Mouse (Mus musculus): Measurements from ENCODE around the gene Hint1. TPM values are rescaled to one million over a fixed set of nuclear protein-coding genes. Genes with fewer than 3 reads are reported as not detected.

Hint1 gene
- polyA plus RNA-seq, 1 experiment from 2014 or later: 694 TPM

DNA sequence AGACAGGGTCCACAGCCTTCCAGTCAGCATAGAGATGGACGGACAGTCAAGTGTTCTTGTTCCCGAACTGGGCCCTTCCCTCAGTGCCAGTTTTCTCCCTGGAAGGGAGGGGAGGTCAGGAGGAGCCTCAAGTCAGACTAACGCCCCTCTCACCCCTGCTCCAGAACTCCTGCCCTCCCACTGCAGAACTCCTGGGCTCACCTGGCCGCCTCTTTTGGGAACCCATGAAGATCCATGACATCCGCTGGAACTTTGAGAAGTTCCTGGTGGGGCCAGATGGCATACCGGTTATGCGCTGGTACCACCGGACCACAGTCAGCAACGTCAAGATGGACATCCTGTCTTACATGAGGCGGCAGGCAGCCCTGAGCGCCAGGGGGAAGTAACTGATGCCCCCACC is 43.1 kb downstream of the Hint1 start:
- DNase-seq (ENCODE audit: low spot score, missing footprints) (peak; percentile 39), ATAC-seq (ENCODE audit: low FRiP score) (no peak)
- 0 out of 2 replicates have a peak, but pooled peaks cover 2% of the 10 kb centered on the region for H3K36me3 ChIP-seq (ENCODE audit: control insufficient read depth, insufficient read depth, low read length)
- no peak overlapping the region for H3K27ac ChIP-seq (ENCODE audit: low read depth, low read length)
- 92% methylated on average over 11 of the region's 11 CpGs for WGBS
- H3K9me3 ChIP-seq (ENCODE audit: control insufficient read depth, low read length): no peaks in the 10 kb centered on the region
- H3K9ac ChIP-seq (ENCODE audit: low read length): no peak overlapping the region
- no peaks in the 10 kb centered on the region for H3K4me1 ChIP-seq (ENCODE audit: control insufficient read depth, insufficient read depth, low read length)
- no peak overlapping the region for H3K4me2 ChIP-seq
- H3K4me3 ChIP-seq (ENCODE audit: low read depth, low read length): no peak overlapping the region
- H3K27me3 ChIP-seq (ENCODE audit: control insufficient read depth, insufficient read depth, low read length): no peaks in the 10 kb centered on the region

DNA sequence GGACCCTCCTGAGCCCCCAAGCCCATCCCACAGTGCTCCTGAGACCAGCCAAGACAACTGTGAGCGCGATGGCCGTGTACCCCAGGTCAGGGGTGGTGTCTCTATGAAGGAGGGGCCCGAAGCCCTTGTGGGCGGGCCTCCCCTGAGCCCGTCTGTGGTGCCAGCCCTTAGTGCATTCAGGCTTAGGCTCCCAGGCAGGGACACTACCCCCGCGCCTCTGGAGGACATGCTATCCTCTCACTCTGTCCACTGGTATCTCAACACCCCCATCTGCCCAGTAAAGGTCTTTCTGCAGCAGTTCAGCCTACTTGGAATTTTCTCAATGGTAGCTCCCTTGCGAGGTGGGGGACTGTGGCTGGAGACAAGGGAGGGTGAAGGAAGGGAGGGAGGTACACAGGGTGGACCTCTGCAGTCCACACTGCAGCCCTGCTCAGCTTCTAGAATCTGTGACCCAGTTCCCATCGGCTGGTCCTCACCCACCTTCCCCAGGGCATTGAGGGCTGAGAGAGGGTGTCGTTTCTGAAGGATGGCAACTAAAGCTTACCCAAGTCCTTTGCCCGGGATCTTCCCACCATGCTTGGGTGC is 44.0 kb downstream of the Hint1 start:
- Histone ChIP-seq H3K4me2 (no peak overlapping the region), H3K36me3 (ENCODE audit: control insufficient read depth, insufficient read depth, low read length) (0 out of 2 replicates have a peak, but pooled peaks cover 2% of the 10 kb centered on the region), H3K4me3 (ENCODE audit: low read depth, low read length) (no peak overlapping the region), H3K27me3 (ENCODE audit: control insufficient read depth, insufficient read depth, low read length) (no peaks in the 10 kb centered on the region), H3K27ac (ENCODE audit: low read depth, low read length) (no peak overlapping the region), H3K9ac (ENCODE audit: low read length) (no peak overlapping the region), H3K9me3 (ENCODE audit: control insufficient read depth, low read length) (no peaks in the 10 kb centered on the region), H3K4me1 (ENCODE audit: control insufficient read depth, insufficient read depth, low read length) (no peaks in the 10 kb centered on the region)
- 86% methylated on average over 12 of the region's 12 CpGs for WGBS
- peak; percentile 23 for DNase-seq (ENCODE audit: low spot score, missing footprints)
- ATAC-seq (ENCODE audit: low FRiP score): no peak

DNA sequence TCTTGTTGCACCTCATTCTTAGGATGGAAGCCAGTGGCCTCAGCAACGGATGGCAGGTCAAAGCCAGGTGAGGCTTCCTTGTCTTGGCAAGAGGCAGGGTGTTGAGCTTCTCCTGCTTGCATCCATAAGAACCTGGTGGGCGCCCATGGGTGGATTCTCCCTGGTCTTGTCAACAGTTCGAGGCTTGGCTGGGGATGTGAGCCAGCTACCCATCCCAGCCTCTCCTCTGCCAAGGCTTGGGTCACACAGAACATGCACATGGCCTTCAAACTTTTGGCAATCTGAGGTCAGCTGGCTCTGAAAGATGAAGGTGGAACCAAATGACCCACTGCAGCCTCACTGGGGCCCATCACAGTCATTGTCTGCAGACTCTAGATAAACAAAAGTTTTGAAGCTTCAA is 45.0 kb downstream of the Hint1 start:
- H3K27ac ChIP-seq (ENCODE audit: low read depth, low read length): no peak overlapping the region
- no peaks in the 10 kb centered on the region for H3K9me3 ChIP-seq (ENCODE audit: control insufficient read depth, low read length)
- no peaks in the 10 kb centered on the region for H3K4me1 ChIP-seq (ENCODE audit: control insufficient read depth, insufficient read depth, low read length)
- no peak overlapping the region for H3K4me3 ChIP-seq (ENCODE audit: low read depth, low read length)
- DNase-seq (ENCODE audit: low spot score, missing footprints): peak; percentile 26
- ATAC-seq (ENCODE audit: low FRiP score): no peak
- H3K4me2 ChIP-seq: no peak overlapping the region
- no peaks in the 10 kb centered on the region for H3K27me3 ChIP-seq (ENCODE audit: control insufficient read depth, insufficient read depth, low read length)
- H3K36me3 ChIP-seq (ENCODE audit: control insufficient read depth, insufficient read depth, low read length): 0 out of 2 replicates have a peak, but pooled peaks cover 2% of the 10 kb centered on the region
- no peak overlapping the region for H3K9ac ChIP-seq (ENCODE audit: low read length)
- WGBS: 98% methylated on average over 3 of the region's 3 CpGs

DNA sequence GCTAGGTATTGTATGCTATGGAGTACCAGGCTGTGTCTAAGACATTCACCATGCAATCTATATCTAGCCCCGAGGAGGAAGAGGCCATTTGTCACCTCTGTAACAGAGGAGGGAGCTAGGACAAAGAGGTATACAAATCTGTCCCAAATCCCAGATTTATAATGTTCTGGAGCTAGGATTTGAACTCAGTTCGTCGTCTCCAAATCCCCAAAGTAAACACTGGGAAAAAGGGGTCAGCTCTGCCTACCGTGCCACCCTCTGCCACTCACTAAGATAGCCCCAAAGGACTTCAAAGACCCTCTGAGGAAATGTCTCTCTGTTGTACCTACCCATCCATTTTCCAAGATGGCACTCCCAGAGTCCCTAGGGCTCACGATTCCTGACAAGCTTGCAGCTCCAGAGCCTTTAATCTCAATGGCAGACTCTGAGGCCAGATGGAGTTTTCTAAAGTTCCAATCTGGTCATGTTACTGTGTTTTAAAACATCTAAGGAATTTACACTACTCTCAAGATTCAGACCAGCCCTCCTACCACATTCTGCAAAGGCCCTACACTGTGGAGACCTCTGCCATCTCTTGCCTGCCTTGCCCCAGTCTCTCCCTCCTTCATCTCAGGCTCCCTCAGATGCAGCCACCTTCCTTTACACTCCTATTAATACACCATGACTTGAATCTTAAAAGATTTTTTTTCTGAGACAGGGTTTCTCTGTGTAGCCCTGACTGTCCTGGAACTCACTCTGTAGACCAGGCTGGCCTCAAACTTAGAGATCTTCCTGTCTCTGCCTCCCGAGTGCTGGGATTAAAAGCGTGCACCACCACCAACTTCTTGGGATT is 45.7 kb downstream of the Hint1 start:
- DNase-seq (ENCODE audit: low spot score, missing footprints): no peak
- H3K4me3 ChIP-seq (ENCODE audit: low read depth, low read length): no peak overlapping the region
- no peaks in the 10 kb centered on the region for H3K4me1 ChIP-seq (ENCODE audit: control insufficient read depth, insufficient read depth, low read length)
- 91% methylated on average over 7 of the region's 7 CpGs for WGBS
- 0 out of 2 replicates have a peak, but pooled peaks cover 2% of the 10 kb centered on the region for H3K36me3 ChIP-seq (ENCODE audit: control insufficient read depth, insufficient read depth, low read length)
- no peak overlapping the region for H3K27ac ChIP-seq (ENCODE audit: low read depth, low read length)
- no peaks in the 10 kb centered on the region for H3K27me3 ChIP-seq (ENCODE audit: control insufficient read depth, insufficient read depth, low read length)
- ATAC-seq (ENCODE audit: low FRiP score): no peak
- no peak overlapping the region for H3K4me2 ChIP-seq
- H3K9me3 ChIP-seq (ENCODE audit: control insufficient read depth, low read length): no peaks in the 10 kb centered on the region
- H3K9ac ChIP-seq (ENCODE audit: low read length): no peak overlapping the region

DNA sequence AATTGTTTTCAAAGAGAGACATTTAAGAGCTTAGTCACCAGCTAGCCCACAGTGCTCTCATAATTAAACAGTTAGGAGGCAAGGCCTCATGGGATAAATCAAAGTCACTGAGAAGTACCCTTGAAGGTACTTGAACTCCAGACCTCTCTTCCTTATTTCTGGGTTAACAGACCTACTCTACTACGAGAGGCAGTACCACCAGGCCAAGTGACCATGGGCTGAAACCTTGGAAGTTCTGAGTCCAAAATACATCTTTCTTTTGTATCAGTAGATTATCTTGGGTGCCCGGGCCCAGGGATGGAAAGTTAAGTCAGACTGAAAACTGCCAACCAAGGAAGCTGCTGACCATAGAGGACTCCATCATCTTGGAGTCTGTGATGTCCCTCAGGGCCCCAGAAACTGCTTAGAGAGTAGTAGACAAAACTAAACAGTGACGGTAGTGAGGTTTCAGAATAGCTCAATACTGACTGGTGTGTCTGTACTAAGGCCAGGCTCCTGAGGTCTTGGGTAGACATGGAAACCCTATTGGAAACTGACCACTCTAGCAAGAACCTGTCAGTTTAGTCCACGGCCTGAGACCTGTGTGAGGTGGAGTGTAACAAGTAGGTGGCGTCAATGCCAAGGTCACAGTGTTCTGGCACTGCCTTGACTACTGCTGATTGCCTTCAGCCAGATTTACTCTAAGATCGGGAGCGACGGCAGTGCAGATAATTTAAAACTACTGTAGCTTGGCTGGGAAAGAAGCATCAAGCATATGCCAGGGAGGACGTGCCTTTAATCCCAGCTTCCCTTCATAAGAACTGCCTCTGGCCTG is 46.5 kb downstream of the Hint1 start:
- ATAC-seq (ENCODE audit: low FRiP score) (no peak), DNase-seq (ENCODE audit: low spot score, missing footprints) (no peak)
- Histone ChIP-seq H3K9ac (ENCODE audit: low read length) (no peak overlapping the region), H3K27ac (ENCODE audit: low read depth, low read length) (no peak overlapping the region), H3K4me3 (ENCODE audit: low read depth, low read length) (no peak overlapping the region), H3K4me1 (ENCODE audit: control insufficient read depth, insufficient read depth, low read length) (no peaks in the 10 kb centered on the region), H3K9me3 (ENCODE audit: control insufficient read depth, low read length) (no peaks in the 10 kb centered on the region), H3K27me3 (ENCODE audit: control insufficient read depth, insufficient read depth, low read length) (no peaks in the 10 kb centered on the region), H3K36me3 (ENCODE audit: control insufficient read depth, insufficient read depth, low read length) (0 out of 2 replicates have a peak, but pooled peaks cover 2% of the 10 kb centered on the region), H3K4me2 (no peak overlapping the region)
- WGBS: 85% methylated on average over 9 of the region's 9 CpGs

DNA sequence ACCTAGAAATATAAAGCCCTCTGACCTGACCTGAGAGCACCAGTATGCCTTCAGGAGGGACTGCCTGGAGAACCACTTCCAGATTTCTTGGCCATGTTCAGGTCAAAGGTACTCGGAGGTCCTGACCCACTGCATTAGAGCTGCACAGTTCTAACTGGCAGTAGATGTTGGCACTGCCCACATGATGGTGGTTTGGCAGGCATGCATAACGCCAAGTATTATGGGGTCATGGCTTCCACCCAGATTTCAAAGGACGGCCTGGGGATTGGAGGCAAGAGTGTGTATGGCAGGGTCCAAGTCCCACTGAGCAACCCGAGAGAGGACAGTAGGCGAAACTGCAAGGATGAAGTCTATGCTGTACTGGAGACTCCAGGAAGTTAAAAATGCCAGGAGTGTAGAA is 47.7 kb downstream of the Hint1 start:
- Histone ChIP-seq H3K27ac (ENCODE audit: low read depth, low read length) (no peak overlapping the region), H3K4me2 (no peak overlapping the region), H3K36me3 (ENCODE audit: control insufficient read depth, insufficient read depth, low read length) (no peaks in the 10 kb centered on the region), H3K4me3 (ENCODE audit: low read depth, low read length) (no peak overlapping the region), H3K9me3 (ENCODE audit: control insufficient read depth, low read length) (no peaks in the 10 kb centered on the region), H3K9ac (ENCODE audit: low read length) (no peak overlapping the region), H3K27me3 (ENCODE audit: control insufficient read depth, insufficient read depth, low read length) (no peaks in the 10 kb centered on the region), H3K4me1 (ENCODE audit: control insufficient read depth, insufficient read depth, low read length) (no peaks in the 10 kb centered on the region)
- ATAC-seq (ENCODE audit: low FRiP score): no peak
- WGBS: 93% methylated on average over 5 of the region's 5 CpGs
- peak; percentile 61 for DNase-seq (ENCODE audit: low spot score, missing footprints)

DNA sequence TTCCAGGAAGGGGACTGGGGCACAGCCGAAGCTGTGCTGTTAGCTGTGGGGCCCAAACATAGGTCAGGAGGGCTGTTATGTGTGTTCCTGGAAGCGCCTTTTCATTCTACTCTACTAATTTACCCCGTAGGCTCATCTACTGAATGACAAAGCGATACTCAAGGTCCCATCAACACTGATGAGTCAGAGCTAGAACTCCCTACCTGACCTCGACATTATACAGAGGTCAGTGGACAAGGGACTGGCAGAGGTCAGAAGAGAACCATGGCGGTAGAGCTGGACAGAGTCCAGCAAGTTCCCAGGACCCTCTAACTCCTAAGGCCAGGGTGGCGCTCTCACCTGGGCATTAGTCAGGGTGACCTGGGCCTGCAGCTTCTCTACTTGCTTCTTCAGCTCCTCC is 51.3 kb downstream of the Hint1 start:
- H3K4me3 ChIP-seq (ENCODE audit: low read depth, low read length): no peak overlapping the region
- DNase-seq (ENCODE audit: low spot score, missing footprints): no peak
- no peak overlapping the region for H3K9ac ChIP-seq (ENCODE audit: low read length)
- H3K27me3 ChIP-seq (ENCODE audit: control insufficient read depth, insufficient read depth, low read length): no peaks in the 10 kb centered on the region
- no peaks in the 10 kb centered on the region for H3K4me1 ChIP-seq (ENCODE audit: control insufficient read depth, insufficient read depth, low read length)
- H3K27ac ChIP-seq (ENCODE audit: low read depth, low read length): no peak overlapping the region
- no peak for ATAC-seq (ENCODE audit: low FRiP score)
- 93% methylated on average over 7 of the region's 7 CpGs for WGBS
- no peaks in the 10 kb centered on the region; the same call in 1 of the 2 replicates for H3K36me3 ChIP-seq (ENCODE audit: control insufficient read depth, insufficient read depth, low read length)
- H3K9me3 ChIP-seq (ENCODE audit: control insufficient read depth, low read length): no peaks in the 10 kb centered on the region
- H3K4me2 ChIP-seq: no peak overlapping the region

DNA sequence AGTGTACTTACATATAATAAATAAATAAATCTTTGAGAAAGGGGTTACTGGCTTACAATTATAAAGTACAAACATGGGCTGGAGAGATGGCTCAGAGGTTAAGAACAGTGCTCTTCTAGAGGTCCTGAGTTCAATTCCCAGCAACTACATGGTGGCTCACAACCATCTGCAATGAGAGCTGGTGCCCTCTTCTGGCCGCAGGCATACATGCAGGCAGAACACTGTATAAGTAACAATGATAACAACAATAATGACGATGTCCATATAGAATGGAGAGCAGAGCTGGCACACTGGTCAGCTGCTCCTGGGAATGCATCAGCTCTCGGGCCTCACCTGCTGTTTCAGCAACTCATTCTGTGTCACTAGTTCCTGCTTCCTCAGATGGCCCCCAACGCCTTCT is 52.1 kb downstream of the Hint1 start:
- DNase-seq (ENCODE audit: low spot score, missing footprints): no peak
- H3K4me1 ChIP-seq (ENCODE audit: control insufficient read depth, insufficient read depth, low read length): no peaks in the 10 kb centered on the region
- H3K4me3 ChIP-seq (ENCODE audit: low read depth, low read length): no peak overlapping the region
- H3K9ac ChIP-seq (ENCODE audit: low read length): no peak overlapping the region
- no peaks in the 10 kb centered on the region for H3K27me3 ChIP-seq (ENCODE audit: control insufficient read depth, insufficient read depth, low read length)
- no peak overlapping the region for H3K27ac ChIP-seq (ENCODE audit: low read depth, low read length)
- H3K9me3 ChIP-seq (ENCODE audit: control insufficient read depth, low read length): no peaks in the 10 kb centered on the region
- ATAC-seq (ENCODE audit: low FRiP score): no peak
- H3K4me2 ChIP-seq: no peak overlapping the region
- 90% methylated on average over 4 of the region's 4 CpGs for WGBS
- no peaks in the 10 kb centered on the region; the same call in 1 of the 2 replicates for H3K36me3 ChIP-seq (ENCODE audit: control insufficient read depth, insufficient read depth, low read length)

Measured in midbrain, embryonic 11.5 days (tissue).